Mouse (Mus musculus) olfactory bulb, adult 2 months (tissue): ENCODE data around the gene Etl4.

Experiments used
- CTCF ChIP-seq: fragments of 200-500 bp; IDR thresholded peaks from 2 replicates; pipeline ENCODE4 v1.5.1; 2012; ENCODE audit warnings: low read depth, mild to moderate bottlenecking, low read length, moderate library complexity; ENCODE audit not compliant: insufficient read depth
- POLR2A ChIP-seq: fragments of 200-500 bp; IDR thresholded peaks from 2 replicates; pipeline ENCODE4 v1.6.1; 2012; ENCODE audit warnings: mild to moderate bottlenecking, low read depth, low read length, moderate library complexity; ENCODE audit not compliant: insufficient read depth

- TF ChIP-seq CTCF (no peak), POLR2A (no peak)
These were observed 801.0 kb downstream of the Etl4 start for GRCm38 (mm10) chr2:20710589-20710988.
